Mouse (Mus musculus): ENCODE measurements around the gene Zp3.

Gene Zp3

GRCm38 (mm10) chr5:136002751-136003151 lies 22.9 kb downstream of the Zp3 start:
- no peak for DNase-seq (ENCODE audit: low spot score in 2 of 2)

- DNase-seq (ENCODE audit: low spot score in 2 of 2): no peak
These were observed 24.6 kb downstream of the Zp3 start for GRCm38 (mm10) chr5:136004537-136004936.

GRCm38 (mm10) chr5:136007745-136008144 lies 27.8 kb downstream of the Zp3 start:
- no peak for DNase-seq (ENCODE audit: low spot score in 2 of 2)

GRCm38 (mm10) chr5:136014877-136015276 lies 35.0 kb downstream of the Zp3 start:
- DNase-seq (ENCODE audit: low spot score in 2 of 2): no peak

GRCm38 (mm10) chr5:136015586-136015985 lies 35.7 kb downstream of the Zp3 start:
- no peak for DNase-seq (ENCODE audit: low spot score in 2 of 2)

- DNase-seq (ENCODE audit: low spot score in 2 of 2): peak in 1 of 2 experiments; percentile 45
These were observed 36.3 kb downstream of the Zp3 start for GRCm38 (mm10) chr5:136016014-136016876.

GRCm38 (mm10) chr5:136017262-136017661 lies 37.4 kb downstream of the Zp3 start:
- DNase-seq (ENCODE audit: low spot score in 2 of 2): no peak

- no peak for DNase-seq (ENCODE audit: low spot score in 2 of 2)
These were observed 38.8 kb downstream of the Zp3 start for GRCm38 (mm10) chr5:136018726-136019125.

GRCm38 (mm10) chr5:136019907-136020306 lies 40.0 kb downstream of the Zp3 start:
- DNase-seq (ENCODE audit: low spot score in 2 of 2): no peak

GRCm38 (mm10) chr5:136025712-136026111 lies 45.8 kb downstream of the Zp3 start:
- DNase-seq (ENCODE audit: low spot score in 2 of 2): no peak

- no peak for DNase-seq (ENCODE audit: low spot score in 2 of 2)
These were observed 47.0 kb downstream of the Zp3 start for GRCm38 (mm10) chr5:136026859-136027258.

- DNase-seq (ENCODE audit: low spot score in 2 of 2): no peak
These were observed 47.9 kb downstream of the Zp3 start for GRCm38 (mm10) chr5:136027612-136028311.

- no peak for DNase-seq (ENCODE audit: low spot score in 2 of 2)
These were observed 55.0 kb downstream of the Zp3 start for GRCm38 (mm10) chr5:136034868-136035267.

- no peak for DNase-seq (ENCODE audit: low spot score in 2 of 2)
These were observed 55.4 kb downstream of the Zp3 start for GRCm38 (mm10) chr5:136035285-136035684.

GRCm38 (mm10) chr5:136036667-136037066 lies 56.8 kb downstream of the Zp3 start:
- DNase-seq (ENCODE audit: low spot score in 2 of 2): no peak

Measured in right cerebral cortex, postnatal 10 days (tissue).